Mouse (Mus musculus) MEL (cell line): ENCODE data around the gene Psmb9. TPM values are rescaled to one million over a fixed set of nuclear protein-coding genes. Genes with fewer than 3 reads are reported as not detected.

Source experiments
- DNase-seq: peaks from one replicate; pipeline ENCODE4 v3.0.0; 2011; ENCODE audit warnings: low read depth, low spot score
- H3K27ac ChIP-seq: 2 replicates; pipeline ENCODE4 v1.5.1; 2012; ENCODE audit warnings: low read depth, mild to moderate bottlenecking, control low read depth, low read length, moderate library complexity; ENCODE audit not compliant: control insufficient read depth
- H3K27me3 ChIP-seq, 2 experiments: fragments of 150-350 bp in 1 of 2; sonication (generic) in 1 of 2; 2 replicates each; pipeline ENCODE4 v1.6.1; 2012; ENCODE audit warnings: low read length in 2 of 2, mild to moderate bottlenecking in 2 of 2, improper control_type of control experiment in 1 of 2, moderate library complexity in 1 of 2; ENCODE audit not compliant: insufficient read depth in 2 of 2, control insufficient read depth in 1 of 2
- H3K36me3 ChIP-seq, 2 experiments: 2 replicates each; pipeline ENCODE4 v1.6.1; 2012 to 2014; ENCODE audit warnings: low read length in 2 of 2, improper control_type of control experiment in 1 of 2, inconsistent platforms in 1 of 2, mild to moderate bottlenecking in 1 of 2; ENCODE audit not compliant: insufficient read depth in 2 of 2, control insufficient read depth in 1 of 2
- H3K4me1 ChIP-seq, 2 experiments: fragments of 150-350 bp in 1 of 2; sonication (generic) in 1 of 2; 2 replicates each; pipeline ENCODE4 v1.6.1; 2012; ENCODE audit warnings: low read length in 2 of 2, improper control_type of control experiment in 1 of 2, mild to moderate bottlenecking in 1 of 2; ENCODE audit not compliant: insufficient read depth in 2 of 2, control insufficient read depth in 1 of 2
- H3K4me3 ChIP-seq, 2 experiments: fragments of 150-350 bp in 1 of 2; sonication (generic) in 1 of 2; 2 replicates each; pipeline ENCODE4 v1.5.1; 2012; ENCODE audit warnings: low read depth in 2 of 2, low read length in 2 of 2, mild to moderate bottlenecking in 2 of 2, moderate library complexity in 2 of 2, control low read depth in 1 of 2, improper control_type of control experiment in 1 of 2; ENCODE audit not compliant: control insufficient read depth in 1 of 2, insufficient read depth in 1 of 2
- H3K79me2 ChIP-seq: 2 replicates; pipeline ENCODE4 v1.6.1; 2012; ENCODE audit warnings: mild to moderate bottlenecking, low read length, moderate library complexity; ENCODE audit not compliant: control insufficient read depth, poor library complexity, insufficient read depth
- H3K9ac ChIP-seq: 2 replicates; pipeline ENCODE4 v1.6.1; 2012; ENCODE audit warnings: low read depth, mild to moderate bottlenecking, control low read depth, low read length, moderate library complexity; ENCODE audit not compliant: control insufficient read depth, poor library complexity, severe bottlenecking
- H3K9me3 ChIP-seq: fragments of 150-350 bp; sonication (generic); replicated peaks from 2 replicates; pipeline ENCODE4 v1.6.1; 2012; ENCODE audit warnings: mild to moderate bottlenecking, low read length, improper control_type of control experiment, moderate library complexity; ENCODE audit not compliant: insufficient read depth
- CHD1 ChIP-seq: IDR thresholded peaks from 2 replicates; pipeline ENCODE4 v1.6.1; 2012; ENCODE audit warnings: low read depth, mild to moderate bottlenecking, inconsistent platforms, low read length, improper control_type of control experiment
- CHD2 ChIP-seq: IDR thresholded peaks from 2 replicates; pipeline ENCODE4 v1.6.1; 2011; ENCODE audit warnings: low read length, improper control_type of control experiment
- E2F4 ChIP-seq: IDR thresholded peaks from 2 replicates; pipeline ENCODE4 v1.6.1; 2011; ENCODE audit warnings: low read depth, low read length, improper control_type of control experiment, borderline replicate concordance
- JUND ChIP-seq: IDR thresholded peaks from 2 replicates; pipeline ENCODE4 v1.6.1; 2011; ENCODE audit warnings: low read depth, mild to moderate bottlenecking, improper control_type of control experiment, low read length
- KAT2A ChIP-seq: conservative IDR thresholded peaks from 2 replicates; pipeline ENCODE4 v1.6.1; 2012; ENCODE audit warnings: low read depth, low read length, improper control_type of control experiment, inconsistent platforms
- MYB ChIP-seq: IDR thresholded peaks from 2 replicates; pipeline ENCODE4 v1.6.1; 2011; ENCODE audit warnings: mild to moderate bottlenecking, low read depth, low read length, improper control_type of control experiment
- MYC ChIP-seq: IDR thresholded peaks from 2 replicates; pipeline ENCODE4 v1.6.1; 2011; ENCODE audit warnings: low read depth, mild to moderate bottlenecking, low read length, improper control_type of control experiment, moderate library complexity
- NELFE ChIP-seq: IDR thresholded peaks from 2 replicates; pipeline ENCODE4 v1.6.1; 2011; ENCODE audit warnings: low read depth, low read length, improper control_type of control experiment
- NRF1 ChIP-seq: IDR thresholded peaks from 2 replicates; pipeline ENCODE4 v1.6.1; 2014; ENCODE audit warnings: low read depth, mild to moderate bottlenecking, inconsistent platforms, low read length, improper control_type of control experiment, moderate library complexity; ENCODE audit not compliant: poor library complexity, insufficient read depth, severe bottlenecking
- POLR2AphosphoS2 ChIP-seq: IDR thresholded peaks from 2 replicates; pipeline ENCODE4 v1.6.1; 2011; ENCODE audit warnings: low read length, improper control_type of control experiment
- RCOR1 ChIP-seq: IDR thresholded peaks from 2 replicates; pipeline ENCODE4 v1.6.1; 2012; ENCODE audit warnings: low read depth, mild to moderate bottlenecking, inconsistent platforms, low read length, improper control_type of control experiment
- TBP ChIP-seq: IDR thresholded peaks from 2 replicates; pipeline ENCODE4 v1.8.0; 2011; ENCODE audit warnings: low read depth, low read length, improper control_type of control experiment
- TCF12 ChIP-seq: IDR thresholded peaks from 2 replicates; pipeline ENCODE4 v1.6.1; 2014; ENCODE audit warnings: low read depth, mild to moderate bottlenecking, inconsistent platforms, low read length, improper control_type of control experiment, moderate library complexity
- ZKSCAN1 ChIP-seq: IDR thresholded peaks from 2 replicates; pipeline ENCODE4 v1.6.1; 2012; ENCODE audit warnings: low read depth, mild to moderate bottlenecking, inconsistent platforms, low read length, improper control_type of control experiment, moderate library complexity
- polyA plus RNA-seq, 2 experiments: library from polyadenylated mRNA; stranded (reverse) in 1 of 2; unstranded in 1 of 2; fragments of >175 nt in 1 of 2; fragments of >200 nt in 1 of 2; gene quantifications; 2 replicates each; pipeline versions ENCODE4 v1.2.1 to v1.2.4; 2012; ENCODE audit warnings: low replicate concordance in 2 of 2, low read depth in 1 of 2; ENCODE audit not compliant: insufficient read length in 2 of 2, insufficient read depth in 1 of 2, missing spikeins in 1 of 2
- total RNA-seq: library from RNA; depleted of rRNA; stranded (reverse); fragments of 300-350 nt; gene quantifications from 2 replicates; pipeline ENCODE4 v1.2.3, GENCODE M21; 2012

Psmb9 gene
- total and polyA plus RNA-seq, 3 experiments = 14.7 to 24.9 TPM; not detected in 1

- Histone ChIP-seq H3K9me3 (no peaks in the 10 kb centered on the region), H3K4me1 (peaks cover 8 to 13% of the 10 kb centered on the region in 2 experiments), H3K36me3 (peaks cover 0 to 5% of the 10 kb centered on the region in 2 experiments; a peak in 2 of 4 replicates), H3K4me3 (no peak overlapping the region), H3K27me3 (no peaks in the 10 kb centered on the region), H3K79me2 (no peaks in the 10 kb centered on the region), H3K9ac (no peak overlapping the region), H3K27ac (no peak overlapping the region)
- TF ChIP-seq CHD2 (no peak), TCF12 (no peak), MYB (no peak)
- DNase-seq = no peak
These were observed 7.4 kb downstream of the Psmb9 start for GRCm38 (mm10) chr17:34179913-34180859.

- no peak overlapping the region for H3K9ac ChIP-seq
- DNase-seq = no peak
- no peak overlapping the region for H3K27ac ChIP-seq
- H3K36me3 ChIP-seq = peaks cover 0 to 2% of the 10 kb centered on the region in 2 experiments; a peak in 1 of 4 replicates
- H3K27me3 ChIP-seq = no peaks in the 10 kb centered on the region
- no peaks in the 10 kb centered on the region for H3K79me2 ChIP-seq
- peaks cover 4 to 8% of the 10 kb centered on the region in 2 experiments for H3K4me1 ChIP-seq
- H3K4me3 ChIP-seq = no peak overlapping the region
- TF ChIP-seq MYC (no peak), POLR2AphosphoS2 (no peak), NELFE (no peak), CHD1 (no peak), TBP (no peak), RCOR1 (no peak), NRF1 (no peak), JUND (no peak), KAT2A (no peak), ZKSCAN1 (no peak), E2F4 (no peak)
- no peaks in the 10 kb centered on the region for H3K9me3 ChIP-seq
These were observed 8.5 kb downstream of the Psmb9 start for GRCm38 (mm10) chr17:34179019-34179418.
